Mouse (Mus musculus): ENCODE measurements at regions not wholly inside any gene's neighbourhood (a gene's known extent, or its start where the extent isn't known, plus 50 kb on each side); places are given as distances from the start of the nearest gene placed in this dataset.

GRCm38 (mm10) chr7:70003200-70003986 is 363.1 kb downstream of the Nr2f2 start:
- DNase-seq (ENCODE audit: low spot score): no peak

DNA sequence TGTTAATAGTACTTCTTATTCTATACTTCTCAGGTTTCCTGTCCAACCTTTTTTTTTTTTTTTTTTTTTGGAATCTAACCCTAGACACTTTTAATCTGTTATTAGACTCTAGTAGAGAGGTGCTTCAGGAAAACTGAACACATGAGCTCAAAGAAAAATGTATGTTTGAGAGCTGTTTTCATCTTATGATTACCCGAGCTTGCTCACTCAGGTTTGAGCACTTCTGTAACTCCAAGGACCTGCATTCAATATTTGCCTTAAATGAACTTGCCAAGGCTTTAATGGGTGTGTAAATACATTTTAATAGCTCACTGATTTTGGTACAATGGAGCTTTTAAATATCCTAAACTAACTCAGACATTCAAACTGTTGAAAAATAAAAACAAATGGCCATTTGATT is 367.8 kb downstream of the Nr2f2 start:
- DNase-seq (ENCODE audit: low spot score): no peak

DNA sequence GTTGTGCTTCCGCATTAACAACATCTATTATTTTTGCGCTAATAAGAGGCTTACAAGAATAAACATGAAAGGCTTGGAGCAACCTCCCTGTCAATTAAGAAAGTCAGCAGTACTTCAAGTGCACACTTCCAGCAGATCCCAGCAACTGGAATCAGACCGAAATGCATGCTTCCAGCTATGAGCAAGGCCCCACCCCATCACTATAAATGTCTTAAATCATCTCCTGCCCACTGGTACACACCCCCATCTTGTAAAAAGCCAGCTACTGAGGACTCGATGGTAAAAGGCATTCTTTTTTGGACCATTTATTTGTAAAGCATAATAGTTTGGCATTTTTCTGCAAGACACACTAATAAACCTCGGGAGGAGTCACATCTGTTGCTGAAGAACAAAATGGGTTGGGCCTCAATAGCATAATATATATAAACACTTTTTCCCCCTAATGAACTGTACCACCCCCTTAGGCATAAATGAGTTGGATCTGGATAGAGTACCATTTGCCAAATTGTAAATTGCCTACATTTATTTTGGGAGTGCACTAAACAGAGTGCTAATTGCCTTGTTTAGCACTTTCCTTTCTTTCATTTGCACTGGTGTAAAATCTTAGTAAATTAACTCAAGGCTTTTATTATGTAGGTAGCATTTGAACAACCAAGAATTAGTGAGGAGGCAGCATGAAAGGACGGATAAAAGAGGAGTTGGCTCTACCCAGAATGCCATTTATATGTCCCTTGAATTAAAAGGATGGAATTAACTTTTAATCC is 371.8 kb downstream of the Nr2f2 start:
- DNase-seq (ENCODE audit: low spot score): no peak

DNA sequence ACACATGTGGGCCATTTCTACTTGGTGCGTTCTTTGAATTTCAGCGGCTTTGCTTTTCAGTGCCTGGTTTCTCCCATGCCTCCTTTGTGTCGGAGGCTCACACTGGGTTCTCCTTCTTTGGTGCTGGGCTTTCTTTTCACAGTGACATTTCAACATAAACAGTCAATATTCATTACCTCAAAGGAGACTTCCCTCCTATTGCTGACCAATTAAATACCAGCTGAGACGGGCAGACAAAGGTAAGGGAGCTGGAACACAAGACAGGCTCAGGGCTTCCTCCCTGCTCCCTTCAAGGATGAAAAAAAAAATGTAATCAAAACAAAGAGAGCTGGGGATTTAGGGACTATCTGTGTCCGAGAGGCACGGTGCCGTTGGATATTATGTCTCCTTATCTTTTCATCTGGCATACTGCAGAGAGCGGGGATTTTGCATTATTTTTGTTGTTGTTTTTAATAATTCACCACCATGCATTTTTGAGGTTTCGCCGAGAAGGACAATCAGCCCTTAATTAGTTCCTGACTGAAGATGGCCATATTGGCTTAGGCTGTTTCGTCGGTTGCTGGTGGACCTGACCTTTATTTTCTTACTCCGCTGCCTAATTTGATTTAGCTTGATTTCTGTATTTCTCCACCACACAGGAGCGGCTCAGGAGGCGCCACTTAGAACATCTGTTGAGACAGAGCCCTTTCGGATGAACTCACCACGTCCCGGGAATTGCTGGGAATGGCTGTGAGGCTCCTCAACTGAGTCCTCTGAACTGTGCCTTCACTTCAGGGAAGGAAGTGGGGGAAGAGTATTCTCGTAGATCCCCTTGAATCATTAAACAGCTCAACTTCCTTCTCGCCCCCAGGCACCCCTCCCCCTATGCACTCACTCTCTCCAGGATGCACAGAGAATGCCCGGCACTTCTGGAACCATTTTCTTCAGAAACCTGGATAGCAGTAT is 373.9 kb downstream of the Nr2f2 start:
- DNase-seq (ENCODE audit: low spot score): no peak

- no peak for DNase-seq (ENCODE audit: low spot score)
Measured at GRCm38 (mm10) chr7:69991982-69992381, 374.6 kb downstream of the Nr2f2 start.

DNA sequence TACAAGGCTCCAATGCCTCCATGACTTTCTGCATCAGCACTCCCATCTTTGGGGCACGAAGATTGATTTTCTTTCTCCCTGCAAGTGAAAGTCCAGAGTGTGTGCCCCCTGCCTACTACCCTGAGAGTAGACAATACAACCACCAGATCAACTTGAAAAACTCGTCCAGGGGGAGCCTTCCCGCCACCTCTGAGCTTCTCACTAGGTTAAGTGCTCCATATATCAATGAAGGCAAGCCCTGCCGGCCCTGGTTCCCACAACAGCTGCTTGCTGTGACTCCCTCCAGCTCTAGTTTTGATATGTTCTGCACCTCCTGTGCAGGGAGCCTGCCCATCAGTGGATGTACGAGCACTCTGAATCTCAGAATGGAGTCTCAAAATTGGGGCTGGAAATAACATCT is 377.8 kb downstream of the Nr2f2 start:
- DNase-seq (ENCODE audit: low spot score): no peak

GRCm38 (mm10) chr7:69981301-69981700 is 385.2 kb downstream of the Nr2f2 start:
- no peak for DNase-seq (ENCODE audit: low spot score)

- DNase-seq (ENCODE audit: low spot score): no peak
Measured at GRCm38 (mm10) chr7:69976369-69976768, 390.2 kb downstream of the Nr2f2 start.

DNA sequence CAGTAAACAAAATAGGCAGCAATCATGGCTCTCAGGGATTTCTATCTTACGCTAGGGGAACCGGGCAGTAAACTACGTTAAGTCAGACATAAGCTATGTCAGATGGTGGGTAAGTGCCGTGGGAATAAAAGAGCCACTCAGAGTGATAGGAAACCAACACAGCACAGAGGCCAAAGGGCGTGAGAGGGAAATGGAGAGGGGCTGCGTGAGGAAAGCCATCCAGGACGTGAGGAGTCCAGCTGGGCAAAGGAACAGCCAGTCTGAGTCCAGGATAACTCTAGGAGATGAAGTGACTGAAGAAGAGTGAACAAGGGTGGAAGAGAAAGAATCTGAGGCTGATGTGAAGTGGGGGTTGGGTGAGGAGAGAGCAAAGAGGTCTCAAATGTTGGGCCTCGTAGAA is 402.5 kb downstream of the Nr2f2 start:
- DNase-seq (ENCODE audit: low spot score): no peak

GRCm38 (mm10) chr7:69950221-69950670 is 416.3 kb downstream of the Nr2f2 start:
- DNase-seq (ENCODE audit: low spot score): no peak

DNA sequence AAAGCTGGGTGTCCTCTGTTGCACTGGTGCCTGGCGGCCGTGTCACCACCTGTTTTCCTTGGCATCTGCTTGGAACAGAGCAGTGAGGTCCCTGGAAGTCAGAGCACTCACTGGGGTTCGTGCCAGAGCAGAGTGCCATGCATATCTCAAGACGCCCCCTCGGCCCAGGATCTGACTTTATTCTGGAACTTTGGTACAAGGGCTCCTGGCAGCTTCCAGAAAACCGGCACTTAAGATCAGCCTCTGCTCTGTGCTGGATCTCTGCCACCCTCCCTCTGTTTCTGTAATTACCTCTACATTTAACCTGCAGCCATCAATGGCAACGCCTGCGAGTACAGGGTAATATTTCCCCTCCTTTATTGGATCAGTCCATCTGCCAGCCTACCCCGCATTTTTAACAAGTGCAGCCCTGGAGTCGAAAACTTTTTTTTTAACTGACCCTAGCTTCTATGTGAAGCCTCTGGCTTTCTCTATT is 416.9 kb downstream of the Nr2f2 start:
- no peak for DNase-seq (ENCODE audit: low spot score)

DNA sequence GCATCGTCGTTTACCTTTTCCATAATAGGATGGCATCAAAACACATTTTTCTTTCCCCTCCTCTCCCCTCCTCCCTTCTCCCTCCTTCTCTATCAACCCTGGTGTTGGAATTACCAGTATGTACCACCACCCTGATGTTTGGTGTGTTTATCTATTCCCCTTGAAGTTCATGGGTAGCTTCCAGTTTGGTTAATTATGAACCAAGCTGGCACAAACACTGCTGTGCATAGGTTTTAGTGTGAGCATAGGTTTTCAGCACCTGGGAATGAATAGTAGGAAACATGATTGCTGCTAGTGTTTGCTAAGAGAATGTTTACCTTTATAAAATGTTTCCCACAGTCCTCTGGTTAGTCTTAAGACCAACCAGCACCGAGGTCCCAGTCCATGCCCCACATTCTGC is 420.1 kb downstream of the Nr2f2 start:
- DNase-seq (ENCODE audit: low spot score): no peak

DNA sequence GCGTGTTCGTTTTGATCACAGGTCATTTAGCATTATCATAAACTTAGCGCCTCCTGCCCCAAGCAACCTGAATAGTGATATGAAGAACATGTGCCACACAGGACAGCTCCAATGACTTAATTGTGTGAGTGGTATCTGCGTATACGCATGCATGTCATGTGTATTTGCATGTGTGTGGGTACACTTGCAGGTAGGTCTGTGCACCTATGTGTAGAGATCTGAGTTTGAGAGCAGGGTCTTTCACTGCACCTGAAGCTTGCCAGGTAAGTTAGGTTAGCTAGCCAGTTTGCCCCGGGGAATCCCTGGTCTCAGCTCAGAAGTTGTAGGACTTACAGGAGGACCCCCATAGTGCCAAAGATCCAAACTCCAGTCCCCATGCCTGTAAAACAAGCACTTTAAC is 424.7 kb downstream of the Nr2f2 start:
- DNase-seq (ENCODE audit: low spot score): no peak

GRCm38 (mm10) chr7:69925261-69925660 is 441.3 kb downstream of the Nr2f2 start:
- no peak for DNase-seq (ENCODE audit: low spot score)

DNA sequence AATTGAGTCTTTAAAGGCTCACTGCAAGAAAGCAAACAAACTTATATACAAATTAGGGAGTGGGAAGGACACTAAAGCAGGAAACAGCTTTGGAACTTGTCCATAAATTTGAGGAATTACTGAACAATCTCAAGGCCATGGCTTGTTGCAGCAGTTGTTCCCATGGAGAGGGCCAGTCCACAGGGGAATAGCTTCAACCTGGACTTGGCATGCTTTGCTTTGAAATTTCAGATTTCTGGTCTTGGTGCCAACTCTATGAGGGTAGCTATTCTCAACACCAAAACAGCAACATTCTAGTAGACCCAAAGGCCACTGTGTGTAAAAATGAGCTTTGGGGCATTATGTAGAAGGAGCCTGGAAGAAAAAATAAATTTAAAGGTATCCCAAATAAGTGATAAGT is 442.0 kb downstream of the Nr2f2 start:
- DNase-seq (ENCODE audit: low spot score): no peak

- no peak for DNase-seq (ENCODE audit: low spot score)
Measured at GRCm38 (mm10) chr7:69911760-69912159, 454.8 kb downstream of the Nr2f2 start.

DNA sequence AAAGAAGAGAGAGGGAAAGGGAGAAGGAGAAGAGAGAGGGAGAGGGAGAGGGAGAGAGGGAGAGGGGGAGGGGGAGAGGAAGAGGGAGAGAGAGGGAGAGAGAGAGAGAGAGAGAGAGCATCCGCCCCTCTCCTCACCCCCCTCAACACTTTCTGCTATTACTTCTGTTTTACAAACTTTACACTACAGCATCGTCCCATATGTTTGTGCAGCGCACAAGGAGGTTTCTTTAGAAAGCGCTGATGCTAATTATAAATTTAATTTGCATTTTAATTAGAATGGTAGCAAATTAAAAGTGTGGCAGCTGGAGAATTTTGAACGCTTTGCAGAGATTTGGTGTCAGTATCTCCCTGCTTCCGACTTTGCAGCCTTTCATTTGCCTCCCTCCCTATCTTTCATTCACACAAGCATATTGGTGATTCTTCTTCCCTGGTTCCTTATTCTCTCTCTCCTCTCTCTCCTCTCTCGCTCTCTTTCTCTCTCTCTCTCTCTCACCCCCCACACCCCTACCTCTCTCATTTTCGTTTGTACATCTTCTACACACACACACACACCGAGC is 476.0 kb downstream of the Nr2f2 start:
- DNase-seq (ENCODE audit: low spot score): no peak

DNA sequence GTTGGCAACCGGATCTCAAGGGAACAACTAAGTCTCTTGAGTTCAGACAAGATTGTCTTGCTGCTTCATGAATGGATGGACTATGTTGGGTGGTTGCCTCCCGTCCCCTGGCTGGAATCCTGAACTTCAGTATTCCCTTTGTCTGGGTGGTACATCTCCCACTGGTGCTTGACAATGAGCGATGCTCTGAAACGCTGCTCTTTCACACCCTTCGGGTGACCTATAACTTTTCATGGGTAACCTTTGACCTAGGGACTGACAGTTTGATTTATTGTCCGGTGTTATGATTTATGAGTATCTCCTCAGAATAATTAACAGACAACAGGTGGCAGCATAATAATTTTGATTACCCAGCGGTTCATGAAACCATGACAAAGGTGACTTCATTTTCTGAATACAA is 478.3 kb downstream of the Nr2f2 start:
- no peak for DNase-seq (ENCODE audit: low spot score)

DNA sequence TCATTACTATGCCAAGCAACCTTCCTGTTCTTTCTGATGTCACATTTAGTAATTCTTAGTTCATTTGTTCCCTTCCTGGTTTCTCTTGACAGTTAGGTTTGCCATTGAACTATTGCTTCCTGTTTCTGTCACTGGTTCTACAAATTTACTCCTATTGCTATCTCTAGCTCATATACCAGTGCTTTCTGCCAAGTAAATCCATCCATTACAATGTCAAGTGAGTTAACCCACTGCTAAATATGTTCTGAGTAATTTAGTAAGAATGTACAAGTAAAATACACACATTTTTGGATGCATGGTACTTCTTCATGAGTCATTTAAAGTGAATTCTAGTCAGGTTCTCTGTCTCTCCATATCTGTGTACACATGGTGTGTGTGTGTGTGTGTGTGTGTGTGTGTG is 489.5 kb downstream of the Nr2f2 start:
- DNase-seq (ENCODE audit: low spot score): no peak

DNA sequence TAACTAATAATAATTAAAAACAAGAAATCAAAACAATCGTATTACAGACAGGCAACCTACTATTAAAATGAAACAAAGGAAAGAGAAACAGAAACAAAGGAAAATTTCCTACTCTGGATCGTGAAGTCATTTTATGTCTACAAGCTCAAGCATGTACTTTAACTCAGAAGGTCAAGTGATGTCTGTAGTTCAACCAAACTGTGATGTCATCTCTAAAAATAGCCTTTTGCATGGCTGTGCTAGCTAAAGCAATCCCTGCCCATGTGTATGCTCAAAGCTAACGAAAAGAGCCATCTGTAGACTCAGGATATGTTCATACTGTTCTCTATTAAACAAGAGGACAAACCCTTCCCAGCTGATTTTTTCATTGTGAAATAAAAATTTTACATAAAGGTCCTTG is 500.7 kb downstream of the Nr2f2 start:
- DNase-seq (ENCODE audit: low spot score): no peak

GRCm38 (mm10) chr7:69844631-69845324 is 521.8 kb downstream of the Nr2f2 start:
- no peak for DNase-seq (ENCODE audit: low spot score)

Data from layer of hippocampus, adult 11-12 months (tissue).